Mouse (Mus musculus) gastrocnemius, adult 2 months (tissue): Measurements from ENCODE around the gene Atg10. TPM values are rescaled to one million over a fixed set of nuclear protein-coding genes. Genes with fewer than 3 reads are reported as not detected.
A peak's percentile ranks its signal among the peaks of the same experiment; 100 is the strongest.

ENCODE experiments used
- DNase-seq: peaks from one replicate; pipeline ENCODE4 v3.0.0; 2022
- H3K27ac ChIP-seq: fragments of 200-600 bp; 2 replicates; pipeline ENCODE4 v1.8.1; 2022; ENCODE audit warnings: mild to moderate bottlenecking
- H3K4me3 ChIP-seq: fragments of 200-600 bp; 2 replicates; pipeline ENCODE4 v1.8.1; 2022; ENCODE audit warnings: mild to moderate bottlenecking, moderate library complexity
- CTCF ChIP-seq: fragments of 200-600 bp; IDR thresholded peaks from 2 replicates; pipeline ENCODE4 v1.8.1; 2022; ENCODE audit warnings: antibody characterized with exemption, mild to moderate bottlenecking, moderate library complexity
- intact Hi-C: fragments of 180-260 bp; cut with DNase I; formaldehyde crosslinking; loops from one replicate; pipeline ENCODE4 v1.15.1; 2025
- total RNA-seq, 2 experiments: library from RNA; stranded (reverse); gene quantifications; 2 replicates each; pipeline ENCODE4 v1.2.3; 2021

Atg10 gene
- total RNA-seq, 2 experiments from 2014 or later = 9.6 to 14.9 TPM

GRCm38 (mm10) chr13:90907376-90907775 lies 316.4 kb downstream of the Atg10 start:
- H3K27ac ChIP-seq = no peak overlapping the region
- no peak for TF ChIP-seq CTCF
- no peak overlapping the region for H3K4me3 ChIP-seq
- intact Hi-C loops = no loop called here
- DNase-seq = no peak

- no peak for TF ChIP-seq CTCF
- intact Hi-C loops = no loop called here
- H3K4me3 ChIP-seq = no peak within 1 kb of the TSS
- H3K27ac ChIP-seq = no peak within 1 kb of the TSS
- no peak for DNase-seq
These were observed 318.6 kb downstream of the Atg10 start, which contains the start of gene Atp6ap1l for GRCm38 (mm10) chr13:90905176-90905575. Gene Atp6ap1l (minus strand): TSS chr13:90905355.

GRCm38 (mm10) chr13:90896821-90897220 lies 326.9 kb downstream of the Atg10 start:
- no peak for TF ChIP-seq CTCF
- intact Hi-C loops = no loop called here
- DNase-seq = peak; percentile 27
- Histone ChIP-seq H3K27ac (0 out of 2 replicates have a peak overlapping the region, but pooled peaks have one; percentile 32), H3K4me3 (no peak overlapping the region)

- peak; percentile 75 for DNase-seq
- H3K27ac ChIP-seq = no peak overlapping the region
- TF ChIP-seq CTCF = no peak
- intact Hi-C loops = no loop called here
- no peak overlapping the region for H3K4me3 ChIP-seq
These were observed 327.7 kb downstream of the Atg10 start for GRCm38 (mm10) chr13:90896098-90896497.

- intact Hi-C loops = no loop called here
- no peak overlapping the region for H3K27ac ChIP-seq
- no peak overlapping the region for H3K4me3 ChIP-seq
- DNase-seq = no peak
- no peak for TF ChIP-seq CTCF
These were observed 328.9 kb downstream of the Atg10 start for GRCm38 (mm10) chr13:90894819-90895218.

- intact Hi-C loops = no loop called here
- no peak overlapping the region for H3K27ac ChIP-seq
- no peak for DNase-seq
- H3K4me3 ChIP-seq = no peak overlapping the region
- TF ChIP-seq CTCF = no peak
These were observed 333.7 kb downstream of the Atg10 start for GRCm38 (mm10) chr13:90890111-90890510.

GRCm38 (mm10) chr13:90886568-90886983 lies 337.2 kb downstream of the Atg10 start:
- H3K27ac ChIP-seq = peak overlapping the region; percentile 55
- intact Hi-C loops = loop anchor here (1.0 to 5.0 kb wide), 4 partner anchors 46 to 1334 kb away; no protein-coding TSS in a partner anchor

GRCm38 (mm10) chr13:90885856-90886532 lies 337.8 kb downstream of the Atg10 start:
- no peak for DNase-seq

More at GRCm38 (mm10) chr13:90886568-90886983, 337.2 kb downstream of the Atg10 start:
- DNase-seq = peak; percentile 70
- peak; percentile 87 for TF ChIP-seq CTCF
- peak overlapping the region; percentile 69 for H3K4me3 ChIP-seq

More at GRCm38 (mm10) chr13:90885856-90886532, 337.8 kb downstream of the Atg10 start:
- intact Hi-C loops = loop anchor here (1.0 to 5.0 kb wide), 4 partner anchors 45 to 1334 kb away; no protein-coding TSS in a partner anchor
- TF ChIP-seq CTCF = no peak
- Histone ChIP-seq H3K4me3 (peak overlapping the region; percentile 69), H3K27ac (no peak overlapping the region)

Other genes starting within 250 kb of the Atg10 start
- 10 to 100 TPM; 18.6 to 26.4 TPM for gene Ssbp2, start 236.3 kb upstream of the Atg10 start, total RNA-seq